Mouse (Mus musculus) small intestine, adult 2 months (tissue): ENCODE results near the gene Smo.

ENCODE experiments used
- CTCF ChIP-seq: fragments of 200-500 bp; IDR thresholded peaks from 2 replicates; pipeline ENCODE4 v1.5.1; 2012; ENCODE audit warnings: low read depth, mild to moderate bottlenecking, control low read depth, inconsistent platforms, low read length, moderate library complexity, mixed read lengths; ENCODE audit not compliant: insufficient replicate concordance, insufficient read length; ENCODE audit errors: extremely low read depth
- POLR2A ChIP-seq: fragments of 200-500 bp; IDR thresholded peaks from 2 replicates; pipeline ENCODE4 v1.6.1; 2012; ENCODE audit warnings: low read depth, mild to moderate bottlenecking, control low read depth, inconsistent platforms, low read length, moderate library complexity

GRCm38 (mm10) chr6:29780082-29780481, 44.8 kb downstream of the Smo start:
- no peak for TF ChIP-seq CTCF
- no peak for TF ChIP-seq POLR2A
